Mouse (Mus musculus) C2C12 (cell line): ENCODE results near the gene Selplg. TPM values are rescaled to one million over a fixed set of nuclear protein-coding genes. Genes with fewer than 3 reads are reported as not detected.

Experiments
- H3K27me3 ChIP-seq: one replicate; pipeline ENCODE4 v1.6.1; 2011; ENCODE audit not compliant: control insufficient read depth, insufficient read depth, insufficient read length
- H3K36me3 ChIP-seq: one replicate; pipeline ENCODE4 v1.6.1; 2011; ENCODE audit not compliant: control insufficient read depth, insufficient read depth
- H3K4me3 ChIP-seq: one replicate; pipeline ENCODE4 v1.5.1; 2011; ENCODE audit warnings: mild to moderate bottlenecking, control low read depth; ENCODE audit not compliant: poor library complexity, insufficient read depth, severe bottlenecking
- H3K79me2 ChIP-seq: one replicate; pipeline ENCODE4 v1.6.1; 2011; ENCODE audit not compliant: control insufficient read depth, insufficient read depth
- H3K79me3 ChIP-seq: one replicate; pipeline ENCODE4 v1.6.1; 2011; ENCODE audit warnings: low read depth, control low read depth
- H3ac ChIP-seq: one replicate; pipeline ENCODE3; 2011; ENCODE audit warnings: low read depth; ENCODE audit not compliant: control insufficient read depth, insufficient read length
- CEBPB ChIP-seq: IDR thresholded peaks from one replicate; pipeline ENCODE4 v1.6.1; 2011; ENCODE audit warnings: low read depth, mild to moderate bottlenecking, control low read depth, moderate library complexity
- CTCF ChIP-seq: IDR thresholded peaks from one replicate; pipeline ENCODE4 v1.5.1; 2011; ENCODE audit not compliant: control insufficient read depth, insufficient read depth, insufficient read length
- FOSL1 ChIP-seq: IDR thresholded peaks from one replicate; pipeline ENCODE4 v1.8.0; 2011; ENCODE audit warnings: mild to moderate bottlenecking, low read length; ENCODE audit not compliant: poor library complexity, insufficient read depth, severe bottlenecking
- MAX ChIP-seq: IDR thresholded peaks from one replicate; pipeline ENCODE4 v1.6.1; 2011; ENCODE audit warnings: mild to moderate bottlenecking, control low read depth
- MYOD1 ChIP-seq: IDR thresholded peaks from one replicate; pipeline ENCODE4 v1.6.1; 2011; ENCODE audit warnings: low read depth; ENCODE audit not compliant: control insufficient read depth, insufficient read length
- MYOG ChIP-seq: IDR thresholded peaks from one replicate; pipeline ENCODE4 v1.6.1; 2011; ENCODE audit not compliant: control insufficient read depth, insufficient read length; ENCODE audit errors: extremely low read depth
- USF1 ChIP-seq: IDR thresholded peaks from one replicate; pipeline ENCODE4 v1.6.1; 2011; ENCODE audit warnings: low read depth, mild to moderate bottlenecking, control low read depth, moderate library complexity
- polyA plus RNA-seq: library from polyadenylated mRNA; unstranded; fragments of >200 nt; fragmentation: generic; extraction: Trizol; gene quantifications from one replicate; pipeline ENCODE4 v1.2.1, GENCODE M21; 2012; ENCODE audit warnings: missing spikeins

Selplg gene
- polyA plus RNA-seq, 1 experiment = 0.06 TPM

DNA sequence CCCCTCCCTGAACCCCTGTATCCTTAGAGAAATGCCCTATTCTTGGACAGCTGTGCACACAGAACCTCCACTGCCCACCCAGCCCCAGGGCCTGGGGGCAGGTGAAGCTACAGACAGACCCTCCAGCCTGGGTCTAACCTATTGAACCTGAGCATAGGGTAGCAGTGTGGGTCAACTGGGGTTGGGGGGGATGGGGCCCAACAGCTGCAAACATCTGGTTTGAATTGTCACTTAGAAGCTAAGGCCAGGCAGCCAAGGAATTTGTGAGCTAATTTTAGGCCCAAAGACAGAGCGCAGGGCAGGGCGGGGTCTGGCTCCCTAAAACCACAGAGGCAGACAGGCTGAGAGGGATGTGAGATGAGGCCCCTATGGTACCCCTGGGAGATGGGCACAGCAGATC lies 24.3 kb downstream of the Selplg start:
- H3K36me3 ChIP-seq = no peaks in the 10 kb centered on the region

DNA sequence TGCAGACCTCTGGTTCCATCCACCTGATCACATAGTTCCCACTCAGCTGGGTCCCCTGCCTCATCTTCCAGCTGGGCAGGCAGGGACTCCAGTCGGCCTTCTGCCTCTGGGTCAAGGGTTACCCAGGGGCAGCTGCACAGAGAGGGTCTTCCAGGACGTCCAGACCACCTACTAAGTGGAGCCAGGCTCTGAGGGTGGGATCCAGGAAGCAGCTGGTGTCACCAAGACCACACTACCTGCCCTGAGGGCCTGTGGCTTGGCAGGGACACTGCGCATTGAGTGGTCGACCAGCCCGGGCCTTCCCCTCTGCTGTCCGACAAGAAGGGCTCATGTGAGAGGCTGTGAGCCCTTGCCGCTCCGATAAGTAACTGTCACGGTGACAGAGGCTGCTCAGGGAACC lies 24.7 kb downstream of the Selplg start:
- TF ChIP-seq MAX = no peak
- no peak for TF ChIP-seq CEBPB
- H3K27me3 ChIP-seq = no peaks in the 10 kb centered on the region
- H3ac ChIP-seq = no peak overlapping the region
- H3K79me2 ChIP-seq = no peaks in the 10 kb centered on the region
- H3K79me3 ChIP-seq = no peaks in the 10 kb centered on the region
- H3K36me3 ChIP-seq = no peaks in the 10 kb centered on the region
- no peak overlapping the region for H3K4me3 ChIP-seq

More for the DNA sequence above, 24.3 kb downstream of the Selplg start:
- Histone ChIP-seq H3K79me2 (no peaks in the 10 kb centered on the region), H3K79me3 (no peaks in the 10 kb centered on the region), H3ac (no peak overlapping the region), H3K4me3 (no peak overlapping the region), H3K27me3 (no peaks in the 10 kb centered on the region)
- no peak for TF ChIP-seq USF1
- peak; percentile 58 for TF ChIP-seq MYOD1

- Histone ChIP-seq H3K4me3 (no peak overlapping the region), H3K27me3 (no peaks in the 10 kb centered on the region), H3K79me2 (no peaks in the 10 kb centered on the region), H3K79me3 (no peaks in the 10 kb centered on the region), H3ac (no peak overlapping the region), H3K36me3 (no peaks in the 10 kb centered on the region)
- TF ChIP-seq CTCF (no peak), FOSL1 (no peak), CEBPB (no peak), MYOG (no peak), USF1 (no peak), MYOD1 (no peak), MAX (no peak)
Observed at GRCm38 (mm10) chr5:113806414-113806813, 26.0 kb downstream of the Selplg start.

DNA sequence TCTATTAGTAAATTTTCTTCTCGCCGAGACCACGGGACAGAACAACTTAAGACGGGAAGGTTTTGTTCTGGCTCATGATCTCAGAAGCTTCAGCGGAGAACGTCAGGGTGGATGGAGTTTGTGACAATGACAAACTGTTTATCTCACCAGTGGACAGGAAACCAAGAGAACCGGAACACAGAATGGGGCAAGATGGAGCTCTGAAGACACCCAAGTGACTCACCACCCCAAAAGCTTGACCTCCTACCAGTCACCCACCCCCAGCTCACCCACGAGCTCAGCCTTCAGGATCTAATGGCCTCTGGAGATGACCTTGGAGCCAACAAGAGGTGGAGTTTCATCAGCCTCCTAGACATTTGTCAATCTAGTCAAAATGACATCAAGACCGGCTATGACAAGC lies 27.1 kb downstream of the Selplg start:
- no peak overlapping the region for H3K4me3 ChIP-seq
- H3ac ChIP-seq = no peak overlapping the region
- no peaks in the 10 kb centered on the region for H3K79me3 ChIP-seq
- H3K27me3 ChIP-seq = no peaks in the 10 kb centered on the region
- H3K79me2 ChIP-seq = no peaks in the 10 kb centered on the region
- TF ChIP-seq USF1 (no peak), CTCF (no peak), FOSL1 (no peak), MYOG (no peak), CEBPB (no peak), MYOD1 (no peak), MAX (no peak)
- H3K36me3 ChIP-seq = no peaks in the 10 kb centered on the region

DNA sequence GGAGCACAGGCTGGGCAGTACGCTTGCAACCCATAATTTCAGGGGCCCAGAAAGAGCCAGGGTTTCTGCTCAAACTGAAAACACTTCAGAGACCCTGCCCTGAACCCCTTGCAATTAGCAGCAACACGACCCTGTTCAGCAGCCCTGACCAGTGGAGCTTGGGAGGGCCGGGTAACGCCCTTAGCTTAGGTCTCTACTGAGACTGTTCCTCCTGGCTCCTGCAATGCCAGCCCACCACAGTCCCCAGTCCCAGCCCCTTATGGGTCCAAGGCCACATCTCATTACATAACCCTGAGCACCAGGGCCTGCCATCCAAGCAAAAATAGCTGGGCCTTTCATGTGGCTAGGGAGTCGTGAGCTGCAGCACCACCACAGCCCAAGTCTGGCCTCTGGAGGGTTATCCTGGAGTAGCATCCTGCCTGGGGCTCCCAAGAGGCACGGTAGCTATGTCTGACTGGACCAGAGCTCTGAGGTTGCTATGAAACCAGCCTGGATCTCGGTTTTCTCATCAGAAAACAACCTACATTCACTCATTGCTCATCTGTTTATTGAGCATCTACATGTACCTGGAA lies 28.0 kb downstream of the Selplg start:
- H3K79me2 ChIP-seq = peaks cover 3% of the 10 kb centered on the region
- no peak overlapping the region for H3ac ChIP-seq
- no peaks in the 10 kb centered on the region for H3K79me3 ChIP-seq
- no peak overlapping the region for H3K4me3 ChIP-seq
- H3K27me3 ChIP-seq = no peaks in the 10 kb centered on the region
- no peaks in the 10 kb centered on the region for H3K36me3 ChIP-seq
- TF ChIP-seq USF1 (no peak), CTCF (peak; percentile 22), MYOG (no peak), MYOD1 (no peak)

DNA sequence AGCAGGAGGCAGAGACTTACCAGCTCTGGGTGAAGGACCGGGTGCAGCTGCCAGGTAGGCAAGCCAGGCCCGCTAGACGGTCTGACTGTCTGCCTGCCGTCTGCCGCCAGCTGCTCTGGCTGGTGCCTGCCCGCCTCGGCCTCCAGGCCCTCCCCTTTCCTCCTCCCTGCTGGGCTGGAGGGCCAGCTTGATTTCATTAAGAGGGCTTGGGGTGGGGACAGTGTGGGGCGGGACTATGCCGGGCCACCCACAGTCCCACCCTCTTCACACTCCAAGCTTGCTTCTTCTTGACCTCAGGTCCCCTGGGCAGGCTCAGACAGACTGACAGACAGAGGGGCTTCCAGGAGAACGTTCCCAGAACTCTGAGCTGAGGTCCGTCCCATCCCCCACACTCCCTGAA lies 32.2 kb downstream of the Selplg start, which contains the start of gene Tmem119:
Gene Tmem119 (minus strand): TSS at position 237 of the 400 bp plus-strand sequence.
- Histone ChIP-seq H3K27me3 (no peaks in the 10 kb centered on the region), H3K79me2 (peaks cover 11% of the 10 kb centered on the region), H3K36me3 (no peaks in the 10 kb centered on the region), H3ac (peak within 1 kb of the TSS; percentile 27), H3K79me3 (peaks cover 3% of the 10 kb centered on the region), H3K4me3 (peak within 1 kb of the TSS; percentile 30)
- TF ChIP-seq FOSL1 (no peak), MYOD1 (peak; percentile 10), MAX (peak; percentile 18)

GRCm38 (mm10) chr5:113799691-113800090 lies 32.8 kb downstream of the Selplg start:
- H3K27me3 ChIP-seq = no peaks in the 10 kb centered on the region
- no peaks in the 10 kb centered on the region for H3K36me3 ChIP-seq
- H3ac ChIP-seq = peak overlapping the region; percentile 5
- peaks cover 3% of the 10 kb centered on the region for H3K79me3 ChIP-seq
- H3K79me2 ChIP-seq = peaks cover 11% of the 10 kb centered on the region
- TF ChIP-seq FOSL1 = no peak
- no peak for TF ChIP-seq MAX
- no peak for TF ChIP-seq MYOG
- TF ChIP-seq CTCF = no peak
- TF ChIP-seq CEBPB = no peak
- no peak for TF ChIP-seq USF1
- TF ChIP-seq MYOD1 = no peak
- H3K4me3 ChIP-seq = peak overlapping the region; percentile 30
